Mouse (Mus musculus): ENCODE data around the gene Gm20388.
A peak's percentile ranks its signal among the peaks of the same experiment; 100 is the strongest.

DNA sequence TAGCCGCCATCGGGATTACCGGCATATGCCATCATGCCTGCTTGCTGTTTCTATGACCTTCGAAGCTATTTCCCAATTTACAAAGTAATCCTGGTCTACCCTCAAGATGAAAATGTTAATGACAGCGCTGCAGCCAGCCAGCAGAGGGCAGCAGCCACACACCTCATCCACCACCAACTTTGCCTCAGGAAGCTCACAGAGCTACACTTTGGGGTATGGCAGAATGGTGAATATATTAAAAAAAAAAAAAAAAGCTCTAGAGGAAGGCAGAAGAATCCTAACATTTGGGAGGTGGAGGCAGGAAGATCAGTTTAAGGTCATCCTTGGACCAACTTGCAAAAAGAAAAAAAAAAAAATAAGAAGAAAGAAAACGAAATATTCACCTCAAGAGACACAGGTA is 1939.4 kb downstream of the Gm20388 start:
- peak; percentile 93 for TF ChIP-seq CTCF (IDR thresholded peaks at IDR 0.05; ENCODE audit: extremely low read depth, insufficient read depth, low read length)
- no peak for TF ChIP-seq POLR2A (IDR thresholded peaks at IDR 0.05; ENCODE audit: extremely low read depth, insufficient read depth, low read length)

All from cortical plate, adult 2 months (tissue).